Mouse (Mus musculus): ENCODE data around the gene Susd3. TPM values are rescaled to one million over a fixed set of nuclear protein-coding genes. Genes with fewer than 3 reads are reported as not detected.

The Susd3 gene
- total RNA-seq, 2 experiments from 2014 or later, result 0.70 to 0.87 TPM

DNA sequence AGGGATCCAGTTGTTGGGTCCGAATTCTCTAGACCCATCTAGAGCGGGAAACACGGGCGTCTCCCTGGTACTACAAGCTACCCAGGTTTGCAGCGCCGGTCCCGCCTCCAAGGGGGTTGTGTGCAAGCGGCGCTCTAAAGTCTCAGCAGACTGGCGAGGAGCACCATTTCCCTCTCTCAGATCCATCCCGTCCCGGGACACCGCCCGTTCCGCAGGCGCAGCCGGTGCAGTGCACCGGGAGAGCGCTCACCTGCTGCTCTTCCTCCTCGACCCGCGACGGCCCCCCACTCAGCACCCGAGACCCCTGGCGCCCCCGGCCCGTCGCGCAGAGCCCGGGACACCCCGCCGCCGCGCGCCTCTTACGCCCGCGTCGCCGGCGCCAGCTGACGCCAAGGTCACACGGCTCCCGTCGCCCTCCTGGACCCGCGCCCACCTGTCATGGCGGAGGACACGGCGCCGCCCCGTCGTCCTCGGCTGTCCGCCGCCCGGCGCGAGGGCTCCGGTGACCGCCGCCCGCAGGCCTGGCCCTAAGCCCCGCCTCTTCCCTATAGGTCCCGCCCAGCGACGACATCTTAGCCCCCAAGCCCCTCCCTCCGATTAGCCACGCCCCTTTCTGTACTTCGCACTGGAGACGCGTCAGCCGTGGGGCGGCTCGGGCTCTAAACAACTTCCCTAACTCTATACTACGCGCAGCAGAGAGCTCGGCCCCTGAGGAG lies 32.8 kb downstream of the Susd3 start, which contains the start of gene Card19:
TSS of gene Card19 (minus strand) at position 534 of the 716 bp plus-strand sequence.
- peak; percentile 93 for DNase-seq (ENCODE audit: low spot score)
- intact Hi-C loops (cut with DNase I), result loop anchor here (10.0 kb wide), 1 partner anchor 439 kb away; the partner anchor contains the start of genes Cenpp and Nol8

DNA sequence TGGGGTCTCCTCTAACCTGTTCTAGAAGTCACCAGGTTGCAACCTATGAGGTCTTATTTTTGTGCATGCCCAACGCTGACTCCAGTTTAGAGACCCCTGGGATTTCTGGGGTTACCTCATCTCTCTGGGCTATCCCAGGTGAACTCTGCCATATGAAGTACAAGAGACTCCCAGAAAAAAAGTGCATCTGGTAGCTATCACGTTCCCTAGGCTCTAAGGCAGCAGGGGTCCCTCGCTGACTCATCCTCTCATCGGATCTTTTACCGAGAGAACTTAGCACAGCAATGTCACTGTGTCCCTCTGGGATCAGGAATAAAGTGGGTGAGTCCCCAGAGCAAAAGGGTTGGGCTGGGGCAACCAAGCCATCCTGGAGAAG lies 33.4 kb downstream of the Susd3 start:
- no peak for DNase-seq (ENCODE audit: low spot score)
- intact Hi-C loops (cut with DNase I), result loop anchor here (10.0 kb wide), 1 partner anchor 440 kb away; the partner anchor contains the start of genes Cenpp and Nol8

GRCm38 (mm10) chr13:49214454-49214853 lies 34.1 kb downstream of the Susd3 start:
- DNase-seq (ENCODE audit: low spot score), result no peak

DNA sequence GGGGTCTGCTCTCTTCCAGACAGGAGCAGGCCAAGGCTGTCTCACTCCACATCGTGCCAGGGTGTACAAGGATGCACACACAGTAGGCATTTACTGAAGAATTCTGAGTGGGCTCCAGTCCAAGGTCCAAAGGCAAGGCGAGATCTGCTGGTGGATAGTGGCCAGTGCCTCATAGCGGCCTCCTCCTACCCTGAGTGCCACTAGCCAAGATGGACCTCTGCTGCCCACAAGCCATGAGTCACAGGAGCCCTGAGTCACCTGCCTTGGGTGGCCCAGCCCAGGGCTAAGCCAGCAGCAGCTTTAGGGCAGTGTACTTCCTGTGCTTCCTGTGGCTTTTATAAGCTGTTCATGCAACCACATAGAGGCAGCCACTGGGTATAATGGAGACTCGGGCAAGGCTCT lies 35.0 kb downstream of the Susd3 start:
- intact Hi-C loops (cut with DNase I), result loop anchor here (10.0 kb wide), 1 partner anchor 441 kb away; the partner anchor contains the start of genes Cenpp and Nol8
- DNase-seq (ENCODE audit: low spot score), result peak; percentile 39

More at GRCm38 (mm10) chr13:49214454-49214853, 34.1 kb downstream of the Susd3 start:
- intact Hi-C loops (cut with DNase I), result loop anchor here (10.0 kb wide), 1 partner anchor 440 kb away; the partner anchor contains the start of genes Cenpp and Nol8

DNA sequence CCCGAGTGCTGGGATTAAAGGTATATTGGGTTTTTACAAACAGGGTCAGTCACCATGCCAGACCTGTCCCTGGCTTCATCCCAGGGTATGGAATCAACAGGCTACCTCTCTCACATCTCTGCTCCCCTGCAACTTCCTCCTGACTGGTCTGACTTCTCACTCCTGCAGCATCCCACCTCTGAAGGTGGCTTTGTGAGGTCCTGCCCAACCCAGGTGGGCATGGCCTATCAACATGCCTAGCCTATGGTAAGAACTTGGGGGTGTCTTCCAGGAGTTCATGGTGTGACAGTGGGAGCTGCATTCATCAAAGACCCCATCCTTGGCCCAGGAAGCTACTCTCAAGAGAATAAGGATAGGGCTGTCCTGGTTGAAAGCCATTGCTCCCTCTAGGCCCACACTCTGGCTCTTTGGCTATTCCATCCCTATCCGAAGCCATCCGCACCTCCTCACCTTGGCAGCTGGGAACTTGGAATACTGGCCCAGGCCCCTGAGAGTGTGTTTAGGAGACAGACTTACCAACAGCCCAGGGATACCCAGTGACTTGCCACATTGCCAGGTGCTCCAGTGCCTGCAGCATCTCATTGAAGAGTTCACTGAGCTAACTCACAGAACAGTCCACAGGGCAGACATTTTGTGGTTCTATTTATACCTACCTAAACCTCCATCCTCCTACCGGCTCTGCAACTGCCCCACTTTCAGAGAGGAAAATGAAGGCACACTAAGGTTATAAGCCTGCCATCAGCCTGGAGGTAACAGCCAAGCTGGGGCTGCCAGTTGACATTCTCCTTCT lies 35.6 kb downstream of the Susd3 start:
- no peak for DNase-seq (ENCODE audit: low spot score)
- intact Hi-C loops (cut with DNase I), result loop anchor here (10.0 kb wide), 1 partner anchor 442 kb away; the partner anchor contains the start of genes Cenpp and Nol8

- DNase-seq (ENCODE audit: low spot score), result no peak
- intact Hi-C loops (cut with DNase I), result no loop called here
These were observed 39.2 kb downstream of the Susd3 start for GRCm38 (mm10) chr13:49209306-49209705.

- no peak for DNase-seq (ENCODE audit: low spot score)
- intact Hi-C loops (cut with DNase I), result no loop called here
These were observed 42.2 kb downstream of the Susd3 start for GRCm38 (mm10) chr13:49206341-49206740.

DNA sequence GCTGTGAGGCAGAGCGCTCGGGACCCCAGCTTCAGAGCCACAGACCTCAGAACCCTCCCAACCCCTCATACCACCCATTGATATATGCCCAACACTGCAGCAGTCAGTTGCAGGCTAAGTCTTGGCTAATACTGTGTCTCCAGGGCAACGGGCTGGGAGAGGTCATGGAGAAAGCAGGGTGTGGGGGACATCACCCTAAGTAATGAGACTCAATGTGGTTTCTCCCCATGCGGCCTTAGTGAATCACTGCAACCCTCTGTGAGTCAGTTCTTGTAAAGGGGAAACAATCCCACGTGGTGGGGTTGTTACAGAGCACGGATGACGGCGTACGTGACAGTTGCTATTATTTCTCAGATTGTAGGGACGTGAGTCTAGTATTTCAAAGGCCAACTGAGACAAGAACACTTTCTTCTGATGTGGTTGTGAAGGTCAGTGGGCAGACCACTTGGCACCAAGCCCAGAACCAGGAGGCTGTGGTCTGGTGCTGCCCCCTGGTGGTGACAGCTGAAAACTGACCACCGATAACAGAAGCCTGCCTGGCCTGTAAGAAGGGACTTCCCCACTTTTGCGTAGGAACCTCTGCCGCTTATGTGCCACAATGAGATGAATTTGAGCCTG lies 43.0 kb downstream of the Susd3 start:
- intact Hi-C loops (cut with DNase I), result loop anchor here (2.0 kb wide), 1 partner anchor 33 kb away; no protein-coding TSS in a partner anchor
- DNase-seq (ENCODE audit: low spot score), result peak; percentile 59

GRCm38 (mm10) chr13:49202556-49202955 lies 46.0 kb downstream of the Susd3 start:
- intact Hi-C loops (cut with DNase I), result no loop called here
- no peak for DNase-seq (ENCODE audit: low spot score)

DNA sequence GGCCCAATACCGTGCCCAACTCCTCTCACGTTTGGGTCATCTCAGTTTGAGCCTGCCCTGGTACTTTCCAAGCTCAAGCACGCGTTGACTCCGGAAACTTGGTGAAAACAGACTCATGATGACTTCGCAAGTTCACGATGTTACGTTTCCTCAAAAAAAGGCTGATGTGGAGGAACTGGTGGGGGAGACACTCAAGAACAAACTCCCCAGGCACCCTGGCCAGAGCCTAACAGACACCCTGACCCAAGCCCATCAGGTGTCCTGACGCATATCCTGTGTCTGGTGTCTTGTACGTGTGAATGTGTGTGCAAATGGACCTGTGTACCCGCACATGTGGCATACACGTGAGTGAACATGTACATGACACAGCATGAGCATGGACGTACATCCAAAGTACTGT lies 47.8 kb downstream of the Susd3 start:
- intact Hi-C loops (cut with DNase I), result no loop called here
- no peak for DNase-seq (ENCODE audit: low spot score)

GRCm38 (mm10) chr13:49199891-49200290 lies 48.6 kb downstream of the Susd3 start:
- DNase-seq (ENCODE audit: low spot score), result no peak
- intact Hi-C loops (cut with DNase I), result no loop called here

DNA sequence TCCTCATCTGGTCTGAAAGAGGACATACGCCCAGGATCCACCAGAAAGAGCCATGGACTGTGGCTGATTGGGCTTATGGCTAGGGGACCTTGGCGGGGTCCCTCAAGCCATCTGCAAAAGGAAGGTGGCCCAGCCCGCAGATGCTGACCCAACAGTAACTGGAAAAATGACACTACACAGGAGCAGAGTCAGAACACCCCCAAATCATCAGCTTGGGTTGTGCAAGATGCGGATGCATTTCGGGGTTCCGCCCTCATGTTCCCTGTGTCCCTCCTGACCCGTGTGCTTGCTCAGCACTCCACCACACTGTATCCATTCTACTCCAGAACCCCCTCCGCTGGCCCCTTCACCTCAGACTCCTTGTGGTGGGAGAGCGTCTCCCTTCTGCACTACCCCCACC lies 49.8 kb downstream of the Susd3 start:
- intact Hi-C loops (cut with DNase I), result no loop called here
- DNase-seq (ENCODE audit: low spot score), result no peak

DNA sequence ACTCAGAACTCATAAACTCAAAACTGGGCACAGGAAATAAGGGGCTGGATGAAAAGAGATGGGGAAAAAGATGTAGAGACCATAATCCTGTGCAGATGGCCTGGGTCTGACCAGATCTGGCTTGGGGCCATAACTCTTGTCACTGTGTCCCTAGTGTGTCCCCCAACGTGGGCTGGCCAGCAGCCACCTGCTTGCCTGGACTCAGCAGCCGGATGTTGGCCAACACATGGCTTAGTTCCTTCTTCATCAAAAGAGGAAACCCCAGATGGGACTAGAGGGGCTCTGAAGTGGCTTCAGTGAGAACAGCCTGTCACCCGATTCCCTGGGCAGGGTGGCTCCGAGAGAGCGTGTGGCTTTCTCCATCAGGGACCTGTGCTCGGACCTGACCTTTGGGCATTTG lies 51.7 kb downstream of the Susd3 start:
- DNase-seq (ENCODE audit: low spot score), result no peak
- intact Hi-C loops (cut with DNase I), result no loop called here

- intact Hi-C loops (cut with DNase I), result no loop called here
These were observed 52.3 kb downstream of the Susd3 start for GRCm38 (mm10) chr13:49196211-49196610.

GRCm38 (mm10) chr13:49195651-49196050 lies 52.9 kb downstream of the Susd3 start:
- intact Hi-C loops (cut with DNase I), result no loop called here

More at GRCm38 (mm10) chr13:49196211-49196610, 52.3 kb downstream of the Susd3 start:
- no peak for DNase-seq (ENCODE audit: low spot score)

DNA sequence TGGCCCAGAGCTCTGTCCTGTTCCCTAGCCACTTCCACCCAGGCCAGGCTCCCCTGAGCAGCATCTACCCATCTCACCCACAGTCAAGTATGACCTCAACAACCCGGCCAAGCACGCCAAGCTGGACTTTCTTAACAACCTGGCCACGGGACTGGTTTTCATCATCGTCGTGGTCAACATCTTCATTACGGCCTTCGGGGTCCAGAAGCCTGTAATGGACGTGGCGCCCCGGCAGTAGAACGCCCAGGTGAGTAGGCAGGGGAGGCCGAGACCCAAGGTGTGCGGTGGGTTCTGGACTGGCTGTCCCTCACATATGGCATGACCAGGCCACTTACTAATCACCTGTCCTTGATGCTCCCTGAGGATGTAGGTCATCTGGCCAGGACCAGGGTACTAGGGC lies 53.7 kb downstream of the Susd3 start:
- no peak for DNase-seq (ENCODE audit: low spot score)
- intact Hi-C loops (cut with DNase I), result no loop called here

More at GRCm38 (mm10) chr13:49195651-49196050, 52.9 kb downstream of the Susd3 start:
- no peak for DNase-seq (ENCODE audit: low spot score)

DNA sequence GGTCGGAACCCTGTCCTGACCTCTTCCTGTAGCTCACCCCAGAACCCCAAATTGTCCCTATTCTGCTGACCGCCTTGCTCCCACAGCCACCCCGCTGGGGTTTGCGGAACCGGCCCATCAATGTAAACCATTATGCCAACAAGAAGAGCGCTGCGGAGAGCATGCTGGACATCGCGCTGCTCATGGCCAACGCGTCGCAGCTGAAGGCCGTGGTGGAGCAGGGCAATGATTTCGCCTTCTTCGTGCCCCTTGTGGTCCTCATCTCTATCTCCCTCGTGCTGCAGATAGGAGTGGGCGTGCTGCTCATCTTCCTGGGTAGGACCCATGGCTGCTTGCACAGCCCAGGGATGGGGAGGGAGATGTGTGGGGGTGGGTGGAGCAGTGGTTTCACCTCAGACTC lies 54.9 kb downstream of the Susd3 start:
- no peak for DNase-seq (ENCODE audit: low spot score)
- intact Hi-C loops (cut with DNase I), result no loop called here

GRCm38 (mm10) chr13:49192156-49192855 lies 56.2 kb downstream of the Susd3 start:
- no peak for DNase-seq (ENCODE audit: low spot score)
- intact Hi-C loops (cut with DNase I), result no loop called here

DNA sequence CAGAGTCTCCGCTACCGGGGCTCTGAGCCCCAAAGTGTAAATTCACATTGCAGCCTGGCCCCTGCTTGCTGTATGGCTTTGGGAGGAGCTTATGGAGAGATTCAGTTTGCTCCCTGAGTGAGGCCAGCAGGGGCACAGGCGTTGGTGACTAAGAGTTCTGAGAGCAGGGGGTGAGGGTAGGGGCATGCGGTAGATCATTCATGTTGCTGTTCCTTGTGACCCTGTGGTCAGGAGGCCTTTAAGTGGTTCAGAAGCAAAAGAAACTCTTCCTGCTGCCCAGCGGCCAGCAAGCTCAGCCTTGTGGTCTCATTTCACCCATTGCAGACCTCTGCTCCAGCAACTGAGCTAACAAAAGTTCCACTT lies 56.9 kb downstream of the Susd3 start:
- no peak for DNase-seq (ENCODE audit: low spot score)

More for the DNA sequence above, 56.9 kb downstream of the Susd3 start:
- intact Hi-C loops (cut with DNase I), result no loop called here
